Mouse (Mus musculus) hindbrain, embryonic 10.5 days (tissue): ENCODE measurements around the gene Gm28053. TPM values are rescaled to one million over a fixed set of nuclear protein-coding genes. Genes with fewer than 3 reads are reported as not detected.
"Not testable (repeated sequence)": the region's sequence is repeated elsewhere in the genome, so short reads cannot be mapped to it uniquely, and the experiment has no call there.

Experiments
- DNase-seq: peaks from one replicate; pipeline ENCODE4 v3.0.0-alpha.2; 2017; ENCODE audit warnings: low spot score
- H3K27ac ChIP-seq: fragments of 300-500 bp; sonication (generic); 2 replicates; pipeline ENCODE4 v1.5.1; 2016; ENCODE audit warnings: mild to moderate bottlenecking, moderate library complexity
- H3K27me3 ChIP-seq: fragments of 300-500 bp; sonication (generic); 2 replicates; pipeline ENCODE4 v1.6.1; 2016; ENCODE audit warnings: mild to moderate bottlenecking; ENCODE audit not compliant: poor library complexity, insufficient read depth, severe bottlenecking
- H3K36me3 ChIP-seq: fragments of 300-500 bp; sonication (generic); 2 replicates; pipeline ENCODE4 v1.6.1; 2016; ENCODE audit warnings: mild to moderate bottlenecking, moderate library complexity
- H3K4me1 ChIP-seq: fragments of 300-500 bp; sonication (generic); replicated peaks from 2 replicates; pipeline ENCODE4 v1.6.1; 2016; ENCODE audit warnings: mild to moderate bottlenecking
- H3K4me3 ChIP-seq: fragments of 300-500 bp; sonication (generic); 2 replicates; pipeline ENCODE4 v1.5.1; 2016; ENCODE audit warnings: mild to moderate bottlenecking, moderate library complexity
- H3K9me3 ChIP-seq: fragments of 300-500 bp; sonication (generic); 2 replicates; pipeline ENCODE4 v1.6.1; 2016; ENCODE audit warnings: mild to moderate bottlenecking, moderate library complexity
- WGBS: fragments of 180-500 bp; shearing (Covaris S2); methylation state at CpG from one replicate; pipeline ENCODE4 v1.1.7; 2016; 5-methylcytosine and 5-hydroxymethylcytosine counted together
- polyA plus RNA-seq: library from polyadenylated mRNA; unstranded; fragments of >200 nt; fragmentation: Nextera tagmentation; extraction: Ambion mirVana; gene quantifications from 2 replicates; pipeline ENCODE4 v1.2.1, GENCODE M21; 2016

Gm28053 gene
- polyA plus RNA-seq, 1 experiment from 2014 or later: not detected

DNA sequence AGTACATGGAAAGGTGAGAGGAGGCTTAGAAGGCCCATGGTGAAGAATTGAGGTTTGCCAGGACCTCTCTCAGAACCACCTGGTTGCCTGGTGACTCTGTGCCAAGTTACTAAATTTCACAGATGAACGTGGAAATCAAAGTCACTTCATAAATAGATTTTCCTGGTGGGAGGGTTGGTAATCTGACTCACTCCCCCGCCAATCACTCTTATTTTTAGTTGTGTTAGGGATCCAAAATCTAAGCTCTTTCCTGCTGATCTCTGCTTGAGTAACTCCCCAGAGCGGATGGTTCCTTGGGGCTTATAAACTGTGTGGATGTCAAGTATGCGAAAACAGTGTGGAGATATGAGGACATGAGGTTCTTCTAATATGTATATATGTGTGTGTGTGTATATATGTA is 36.1 kb upstream of the Gm28053 start:
- Histone ChIP-seq H3K27me3 (no peaks in the 10 kb centered on the region), H3K27ac (no peak overlapping the region), H3K4me1 (no peaks in the 10 kb centered on the region), H3K36me3 (no peaks in the 10 kb centered on the region), H3K4me3 (no peak overlapping the region), H3K9me3 (no peaks in the 10 kb centered on the region)
- DNase-seq: no peak
- WGBS: 87% methylated on average over 4 of the region's 4 CpGs

- H3K36me3 ChIP-seq, H3K4me1 ChIP-seq, H3K9me3 ChIP-seq, H3K27me3 ChIP-seq, H3K27ac ChIP-seq, DNase-seq, H3K4me3 ChIP-seq: not testable (repeated sequence)
- WGBS: 90% methylated on average over 4 of the region's 4 CpGs
Measured at GRCm38 (mm10) chr6:48683263-48683821, 35.1 kb upstream of the Gm28053 start.

DNA sequence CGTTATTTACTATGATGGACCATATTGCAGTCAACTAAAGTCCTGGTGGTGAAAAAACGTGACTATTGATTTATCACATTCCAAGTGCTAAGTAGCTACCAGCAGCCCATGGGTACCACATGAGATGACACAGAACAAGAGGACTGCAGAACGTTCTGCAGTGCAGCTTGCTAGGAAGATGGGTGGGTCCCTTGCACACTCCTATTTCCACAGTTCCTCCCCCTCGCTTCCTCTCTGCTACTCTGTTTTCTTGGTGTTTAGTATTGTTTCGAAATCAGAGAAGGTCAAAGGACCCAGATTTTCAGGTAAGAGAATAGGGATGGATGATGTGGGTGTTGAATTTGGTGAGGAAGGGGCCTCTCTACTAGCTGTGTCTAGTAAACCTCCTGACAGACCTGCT is 34.1 kb upstream of the Gm28053 start, which contains the start of gene Gimap4:
Gene Gimap4, plus strand, starts transcription at position 231 of the 400 bp plus-strand sequence.
- no peaks in the 10 kb centered on the region for H3K9me3 ChIP-seq
- H3K36me3 ChIP-seq: no peaks in the 10 kb centered on the region
- H3K4me3 ChIP-seq: no peak within 1 kb of the TSS
- no peaks in the 10 kb centered on the region for H3K27me3 ChIP-seq
- no peak within 1 kb of the TSS for H3K27ac ChIP-seq
- no peak for DNase-seq
- WGBS: 84% methylated on average over 5 of the region's 5 CpGs
- H3K4me1 ChIP-seq: no peaks in the 10 kb centered on the region

- Histone ChIP-seq H3K9me3 (no peaks in the 10 kb centered on the region), H3K4me1 (no peaks in the 10 kb centered on the region), H3K27me3 (no peaks in the 10 kb centered on the region), H3K4me3 (no peak overlapping the region), H3K27ac (no peak overlapping the region), H3K36me3 (no peaks in the 10 kb centered on the region)
- no peak for DNase-seq
- 65% methylated on average over 4 of the region's 4 CpGs for WGBS
Measured at GRCm38 (mm10) chr6:48684806-48685205, 33.6 kb upstream of the Gm28053 start.

DNA sequence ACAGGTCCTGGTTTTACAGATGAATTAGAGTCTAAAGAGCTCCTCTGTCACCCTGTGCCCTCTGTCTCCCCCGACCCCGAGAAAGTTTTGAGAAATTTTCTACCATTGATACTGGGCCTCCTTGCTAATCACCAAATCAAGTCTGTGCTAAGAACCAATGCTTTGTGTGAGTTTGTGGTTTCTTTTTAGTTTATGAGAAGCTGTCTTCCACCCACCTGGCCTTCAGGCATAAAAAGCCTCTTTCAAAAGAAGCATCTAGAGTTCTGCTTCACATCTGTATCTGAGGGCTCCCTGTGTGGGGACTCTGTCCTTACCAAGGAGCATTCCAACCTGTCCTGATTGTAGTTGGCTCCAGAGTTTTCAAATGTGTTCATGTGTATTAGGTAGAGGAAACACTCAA is 33.2 kb upstream of the Gm28053 start:
- no peak for DNase-seq
- Histone ChIP-seq H3K4me3 (no peak overlapping the region), H3K4me1 (no peaks in the 10 kb centered on the region), H3K36me3 (no peaks in the 10 kb centered on the region), H3K9me3 (no peaks in the 10 kb centered on the region), H3K27me3 (no peaks in the 10 kb centered on the region), H3K27ac (no peak overlapping the region)
- 79% methylated on average over 2 of the region's 2 CpGs for WGBS

GRCm38 (mm10) chr6:48685694-48686665 is 32.4 kb upstream of the Gm28053 start:
- H3K36me3 ChIP-seq: no peaks in the 10 kb centered on the region
- H3K4me1 ChIP-seq: no peaks in the 10 kb centered on the region
- no peak for DNase-seq
- H3K27me3 ChIP-seq: no peaks in the 10 kb centered on the region
- no peaks in the 10 kb centered on the region for H3K9me3 ChIP-seq
- 81% methylated on average over 7 of the region's 7 CpGs for WGBS
- H3K27ac ChIP-seq: no peak overlapping the region
- no peak overlapping the region for H3K4me3 ChIP-seq

DNA sequence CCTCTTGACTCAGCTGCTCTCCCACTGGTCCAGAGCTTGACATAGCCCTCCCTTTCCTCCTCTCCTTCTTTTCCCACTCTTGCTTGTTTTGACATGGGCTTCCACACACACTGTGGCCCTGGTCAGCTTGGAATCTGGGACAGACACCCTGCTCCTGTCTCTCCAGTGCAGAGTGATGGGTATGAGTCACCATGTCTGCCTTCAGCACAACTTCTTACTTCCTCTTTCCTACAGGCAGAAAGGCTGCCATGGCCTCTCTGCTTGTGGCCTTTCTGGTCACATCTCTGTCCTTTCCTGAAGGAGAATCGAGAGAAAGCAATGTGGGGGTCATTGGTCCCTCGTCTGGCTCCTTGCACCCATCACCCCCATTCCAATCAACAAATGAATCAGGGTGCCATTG is 31.3 kb upstream of the Gm28053 start:
- Histone ChIP-seq H3K27me3 (no peaks in the 10 kb centered on the region), H3K4me1 (no peaks in the 10 kb centered on the region), H3K27ac (no peak overlapping the region), H3K4me3 (no peak overlapping the region), H3K36me3 (no peaks in the 10 kb centered on the region), H3K9me3 (no peaks in the 10 kb centered on the region)
- DNase-seq: no peak
- WGBS: 78% methylated on average over 2 of the region's 2 CpGs

- H3K27ac ChIP-seq: no peak overlapping the region
- H3K9me3 ChIP-seq: no peaks in the 10 kb centered on the region
- no peaks in the 10 kb centered on the region for H3K36me3 ChIP-seq
- H3K27me3 ChIP-seq: no peaks in the 10 kb centered on the region
- no peak overlapping the region for H3K4me3 ChIP-seq
- 86% methylated on average over 2 of the region's 2 CpGs for WGBS
- H3K4me1 ChIP-seq: no peaks in the 10 kb centered on the region
- no peak for DNase-seq
Measured at GRCm38 (mm10) chr6:48689320-48689719, 29.1 kb upstream of the Gm28053 start.

- Histone ChIP-seq H3K9me3 (no peaks in the 10 kb centered on the region), H3K36me3 (no peaks in the 10 kb centered on the region), H3K27ac (no peak overlapping the region), H3K27me3 (no peaks in the 10 kb centered on the region), H3K4me1 (no peaks in the 10 kb centered on the region), H3K4me3 (no peak overlapping the region)
- 89% methylated on average over 6 of the region's 6 CpGs for WGBS
- no peak for DNase-seq
Measured at GRCm38 (mm10) chr6:48692962-48693361, 25.4 kb upstream of the Gm28053 start.

- Histone ChIP-seq H3K4me1 (no peaks in the 10 kb centered on the region), H3K27me3 (no peaks in the 10 kb centered on the region), H3K36me3 (no peaks in the 10 kb centered on the region), H3K4me3 (no peak overlapping the region), H3K9me3 (no peaks in the 10 kb centered on the region), H3K27ac (no peak overlapping the region)
- 86% methylated on average over 4 of the region's 4 CpGs for WGBS
- no peak for DNase-seq
Measured at GRCm38 (mm10) chr6:48696830-48697554, 21.4 kb upstream of the Gm28053 start.

GRCm38 (mm10) chr6:48697555-48697930 is 20.9 kb upstream of the Gm28053 start:
- DNase-seq: no peak
- Histone ChIP-seq H3K9me3 (no peaks in the 10 kb centered on the region), H3K4me3 (no peak overlapping the region), H3K4me1 (no peaks in the 10 kb centered on the region), H3K27me3 (no peaks in the 10 kb centered on the region), H3K36me3 (no peaks in the 10 kb centered on the region), H3K27ac (no peak overlapping the region)
- WGBS: 78% methylated on average over 1 of the region's 1 CpGs

GRCm38 (mm10) chr6:48698066-48698856 is 20.1 kb upstream of the Gm28053 start:
- WGBS: 83% methylated on average over 7 of the region's 7 CpGs
- Histone ChIP-seq H3K27me3 (no peaks in the 10 kb centered on the region), H3K36me3 (no peaks in the 10 kb centered on the region), H3K4me3 (no peak overlapping the region), H3K4me1 (no peaks in the 10 kb centered on the region), H3K9me3 (no peaks in the 10 kb centered on the region), H3K27ac (no peak overlapping the region)
- no peak for DNase-seq
